Mouse (Mus musculus) spleen, adult 18-20 months (tissue): ENCODE measurements around the gene Olfr1246.
"Not testable (repeated sequence)": the region's sequence is repeated elsewhere in the genome, so short reads cannot be mapped to it uniquely, and the experiment has no call there.

ENCODE experiments used
- DNase-seq, 2 experiments: peaks; one replicate each; pipeline ENCODE4 v3.0.0; 2022; ENCODE audit warnings: mixed read lengths in 2 of 2

Gene Olfr1246

DNA sequence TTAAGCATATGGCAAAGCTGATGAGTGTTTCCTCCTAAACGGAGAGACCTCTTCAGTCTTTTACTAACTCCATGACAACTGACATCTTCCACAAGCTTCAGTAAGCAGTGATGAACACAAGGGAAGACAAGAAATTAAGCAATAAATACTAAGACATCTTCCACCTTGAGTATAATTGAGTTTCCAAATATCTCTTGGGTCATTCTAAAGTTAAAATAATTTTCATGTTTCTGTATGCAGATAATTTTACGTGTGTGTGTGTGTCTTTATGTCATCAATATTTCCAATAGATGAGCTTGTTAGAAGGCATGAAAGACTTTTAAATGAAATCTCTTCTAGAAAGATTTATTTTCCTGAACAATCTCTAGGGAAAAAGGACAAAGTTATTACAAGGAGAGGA, at the start of gene Olfr1246:
Gene Olfr1246 (minus strand): TSS at position 101 of the 400 bp plus-strand sequence.
- DNase-seq: no peak

DNA sequence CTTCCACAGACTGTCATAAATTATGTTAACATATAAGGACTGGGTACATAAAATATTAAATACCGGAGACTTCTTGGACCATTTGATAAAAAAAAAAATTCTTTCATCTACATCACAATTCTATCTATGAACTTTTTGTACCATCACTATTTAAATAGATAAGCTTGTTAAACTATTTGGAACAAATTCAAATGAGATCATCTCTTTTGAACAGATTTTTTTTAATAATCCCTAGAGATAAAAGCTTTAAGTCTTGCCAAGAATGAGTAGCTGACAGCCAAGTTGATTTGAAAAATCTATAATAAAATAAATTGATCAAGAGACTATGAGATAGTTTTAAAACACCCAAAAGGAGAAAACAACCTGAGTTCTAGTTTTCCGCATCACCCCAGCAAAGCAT, 41.9 kb upstream of the Olfr1246 start, which contains the start of gene Olfr1249:
Gene Olfr1249 (minus strand): TSS at position 101 of the 400 bp plus-strand sequence.
- DNase-seq: no peak

DNA sequence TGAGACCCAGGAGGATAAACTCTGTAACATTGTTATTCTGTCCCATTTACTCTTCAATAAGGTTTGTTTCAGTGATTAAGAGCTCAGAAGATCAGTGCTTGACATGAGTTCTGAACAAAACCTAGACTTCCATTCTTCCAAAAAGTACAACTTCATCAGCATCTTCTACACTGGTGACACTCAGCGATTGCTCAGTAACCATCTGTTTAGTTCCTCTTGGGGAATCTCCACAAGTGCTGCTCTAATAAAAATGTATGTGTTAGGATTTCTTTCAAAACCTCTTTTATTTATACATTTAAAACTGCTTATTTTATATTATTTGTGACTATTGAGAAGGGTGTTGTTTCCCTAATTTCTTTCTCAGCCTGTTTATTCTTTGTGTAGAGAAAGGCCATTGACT, 25.2 kb upstream of the Olfr1246 start, which contains the start of gene Olfr1248:
Gene Olfr1248 (minus strand): TSS at position 101 of the 400 bp plus-strand sequence.
- not testable (repeated sequence) for DNase-seq

DNA sequence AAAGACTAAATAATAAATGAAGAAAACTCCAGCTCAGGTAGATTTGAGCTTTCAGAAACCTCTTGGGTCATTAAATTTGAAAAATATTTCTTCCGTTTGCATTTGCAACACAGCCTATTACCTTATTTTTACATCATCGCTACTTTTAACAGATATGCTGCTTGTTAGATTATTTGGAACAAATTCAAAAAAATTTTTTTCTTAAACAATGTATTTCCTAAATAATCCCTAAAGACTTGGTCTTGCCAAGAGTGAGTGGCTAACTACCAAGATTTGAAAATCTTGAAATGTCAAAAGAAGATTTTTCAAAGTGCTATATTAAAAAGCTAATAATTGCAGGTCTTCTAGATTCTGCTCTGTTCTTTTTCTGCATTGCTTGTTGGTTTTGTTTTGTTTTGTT, 21.1 kb upstream of the Olfr1246 start, which contains the start of gene Olfr1247:
Gene Olfr1247 (minus strand): TSS at position 101 of the 400 bp plus-strand sequence.
- no peak for DNase-seq

DNA sequence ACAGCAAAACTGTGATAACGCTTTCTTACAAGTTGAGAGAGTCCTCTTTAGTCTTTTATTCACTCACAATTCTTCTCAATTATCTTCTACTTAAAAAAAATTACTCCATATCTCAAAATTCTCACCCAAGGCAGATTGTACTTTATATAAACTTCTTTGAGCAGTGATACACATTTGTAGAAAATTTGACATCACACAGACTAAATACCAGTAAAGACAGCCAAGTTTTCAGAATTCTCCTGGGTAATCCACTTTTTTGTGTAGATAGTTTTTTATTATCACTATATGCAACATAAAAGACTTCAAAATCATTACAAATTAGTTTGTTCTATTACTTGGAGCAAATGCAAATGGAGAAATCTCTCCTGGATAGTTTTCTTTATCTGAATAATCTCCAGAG, 14.6 kb downstream of the Olfr1246 start, which contains the start of gene Olfr1245:
Gene Olfr1245 (minus strand): TSS at position 101 of the 400 bp plus-strand sequence.
- DNase-seq: no peak

DNA sequence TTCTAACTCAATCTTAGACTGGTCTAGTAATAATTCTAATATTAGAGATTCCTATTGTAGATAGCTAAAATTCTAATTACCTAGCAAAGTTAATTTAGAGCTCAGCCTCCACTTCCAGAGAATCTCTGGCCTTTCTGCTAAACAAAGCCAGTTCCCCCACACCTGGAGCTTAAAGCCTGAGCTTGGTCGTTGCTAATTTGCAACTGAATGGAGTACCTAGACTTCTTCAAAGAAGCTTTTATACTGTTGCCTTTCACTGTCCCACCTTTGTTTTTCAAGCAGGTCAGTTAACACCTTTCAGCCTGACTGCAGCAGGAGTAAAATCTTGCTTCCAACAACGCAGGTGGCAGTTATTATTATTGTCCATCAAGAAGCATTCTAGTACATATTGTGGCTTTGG, 30.3 kb downstream of the Olfr1246 start:
- DNase-seq: not testable (repeated sequence)

DNA sequence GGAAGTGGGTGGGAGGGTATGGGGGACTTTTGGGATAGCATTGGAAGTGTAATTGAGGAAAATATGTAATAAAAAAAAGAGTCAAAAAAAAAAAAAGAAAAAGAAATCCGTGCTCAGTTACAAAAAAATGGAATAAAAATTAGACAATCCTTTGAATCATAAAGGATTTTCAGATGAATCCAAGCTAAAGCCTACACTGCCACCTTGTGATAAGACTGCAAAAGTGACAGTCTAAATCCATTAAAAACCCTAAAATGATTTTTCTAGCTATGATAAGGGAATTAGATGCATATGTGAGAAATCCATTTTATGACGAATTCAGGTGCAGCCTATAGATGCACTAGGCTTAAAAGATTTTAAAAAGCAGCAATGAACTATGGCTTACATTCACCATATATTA, 48.4 kb downstream of the Olfr1246 start:
- DNase-seq: no peak

DNA sequence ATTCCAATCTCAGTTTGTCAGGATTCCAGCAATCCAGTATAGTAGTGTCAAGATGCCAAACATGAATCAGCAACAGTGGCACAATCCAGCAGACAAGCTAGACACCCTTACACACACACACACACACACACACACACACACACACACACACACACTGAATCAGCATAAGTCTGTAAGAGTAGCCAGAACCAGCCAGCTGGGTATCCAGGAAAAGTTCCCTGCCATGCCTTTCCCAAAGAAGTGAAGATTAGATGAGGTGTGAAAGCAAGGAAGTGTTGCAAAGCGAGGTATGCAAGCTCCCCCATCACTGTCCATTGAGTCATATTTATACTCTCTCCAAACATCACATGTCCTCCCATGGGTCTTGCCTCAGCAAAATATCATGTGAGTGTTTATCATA, 53.0 kb downstream of the Olfr1246 start:
- no peak for DNase-seq
